Mouse (Mus musculus): Measurements from ENCODE around the gene Vmn1r203.
"Not testable (repeated sequence)": the region's sequence is repeated elsewhere in the genome, so short reads cannot be mapped to it uniquely, and the experiment has no call there.

The Vmn1r203 gene

DNA sequence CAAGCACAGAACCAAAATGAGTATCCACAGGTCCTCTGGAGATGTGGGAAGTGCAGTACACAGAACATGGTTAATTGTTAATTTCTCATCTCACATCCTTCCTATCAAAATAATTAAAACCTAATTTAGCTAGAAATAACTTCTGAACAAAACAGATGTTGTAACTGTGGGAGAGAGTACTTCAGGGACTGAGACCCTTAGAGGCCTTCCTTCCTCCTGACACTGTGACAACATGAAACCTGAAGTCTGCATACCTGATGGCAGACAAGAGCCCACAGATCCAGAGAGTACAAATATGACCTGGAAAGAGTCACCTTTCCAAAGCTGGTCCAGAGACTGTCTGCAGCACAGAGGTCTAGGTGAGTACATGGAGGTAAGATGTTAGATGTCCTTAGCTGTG is at the start of gene Vmn1r203:
Vmn1r203 (plus strand) TSS at position 301 of the 400 bp plus-strand sequence.
- DNase-seq (ENCODE audit: extremely low spot score, low read depth, low spot score), result no peak

DNA sequence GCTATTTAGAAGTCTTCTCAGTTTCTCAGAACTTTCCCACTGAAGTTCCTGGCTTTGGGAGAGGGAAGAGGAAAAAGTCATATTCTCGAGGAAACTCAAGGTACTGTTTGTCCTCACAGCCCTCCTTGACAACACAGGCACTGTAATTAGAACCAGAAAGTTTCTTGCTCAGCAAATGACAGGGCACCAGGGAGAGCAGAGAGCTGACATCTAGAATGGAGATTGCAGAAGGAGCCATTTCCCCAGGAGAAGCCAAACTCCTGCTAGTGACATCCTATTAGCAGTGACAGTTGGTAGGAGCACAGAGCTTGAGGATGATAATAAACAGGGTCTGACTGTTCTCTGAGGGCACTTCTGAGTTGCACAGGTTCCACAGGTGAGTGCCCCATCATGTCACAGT is 46.3 kb upstream of the Vmn1r203 start, which contains the start of gene Vmn1r201:
Vmn1r201 (plus strand) TSS at position 301 of the 400 bp plus-strand sequence.
- no peak for DNase-seq (ENCODE audit: extremely low spot score, low read depth, low spot score)

GRCm38 (mm10) chr13:22502431-22502830 is 15.5 kb upstream of the Vmn1r203 start:
- no peak for DNase-seq (ENCODE audit: extremely low spot score, low read depth, low spot score)

GRCm38 (mm10) chr13:22505281-22505680 is 12.6 kb upstream of the Vmn1r203 start, which contains the start of gene Vmn1r202:
Vmn1r202 (minus strand) TSS chr13:22505381.
- no peak for DNase-seq (ENCODE audit: extremely low spot score, low read depth, low spot score)

GRCm38 (mm10) chr13:22552898-22553297 is 35.0 kb downstream of the Vmn1r203 start, which contains the start of gene Vmn1r204:
Vmn1r204 (plus strand) TSS chr13:22553198.
- not testable (repeated sequence) for DNase-seq (ENCODE audit: extremely low spot score, low read depth, low spot score)

DNA sequence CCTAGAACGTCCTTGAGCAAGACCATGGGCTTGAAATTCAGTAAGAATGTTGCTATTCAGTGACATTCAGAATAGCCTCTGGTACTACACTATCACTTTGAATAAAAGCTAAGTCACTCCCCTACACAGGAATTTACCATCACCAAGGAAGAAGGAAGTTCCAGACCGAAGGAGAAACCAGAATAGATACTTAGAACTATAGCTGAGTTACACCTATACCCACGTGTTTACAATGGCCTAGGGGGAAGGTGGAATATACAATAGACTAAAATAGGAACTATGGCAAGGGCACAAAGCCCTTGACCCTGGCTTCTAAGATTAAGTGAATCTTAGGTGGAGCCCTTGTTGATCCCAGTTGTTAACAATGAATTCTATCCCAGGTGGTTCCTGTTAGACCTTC is 57.0 kb downstream of the Vmn1r203 start:
- not testable (repeated sequence) for DNase-seq (ENCODE audit: extremely low spot score, low read depth, low spot score)
